Mouse (Mus musculus): ENCODE results near the gene Nosip. TPM values are rescaled to one million over a fixed set of nuclear protein-coding genes. Genes with fewer than 3 reads are reported as not detected.

The Nosip gene
- polyA plus RNA-seq, 1 experiment from 2014 or later = 65.9 TPM

GRCm38 (mm10) chr7:45052862-45053116, 9.4 kb upstream of the Nosip start, which contains the start of gene Prr12:
TSS of gene Prr12 (minus strand) at chr7:45052881.
- Histone ChIP-seq H3K9me3 (ENCODE audit: control insufficient read depth, low read length) (no peaks in the 10 kb centered on the region), H3K4me2 (ENCODE audit: low read length) (peak within 1 kb of the TSS; percentile 97), H3K9ac (replicated peaks; ENCODE audit: low read length) (peak within 1 kb of the TSS; percentile 87), H3K36me3 (ENCODE audit: control insufficient read depth, insufficient read depth, low read length) (peaks cover 26% of the 10 kb centered on the region), H3K4me1 (ENCODE audit: control insufficient read depth, insufficient read depth, low read length) (peaks cover 9% of the 10 kb centered on the region; the same call in 1 of the 2 replicates), H3K27ac (replicated peaks; ENCODE audit: low read depth, low read length) (peak within 1 kb of the TSS; percentile 97), H3K4me3 (replicated peaks; ENCODE audit: low read depth, low read length) (peak within 1 kb of the TSS; percentile 76), H3K27me3 (ENCODE audit: control insufficient read depth, insufficient read depth, low read length) (no peaks in the 10 kb centered on the region)
- ATAC-seq (ENCODE audit: low FRiP score, low TSS enrichment) = no peak
- WGBS = under 1% methylated on average over 16 of the region's 18 CpGs
- DNase-seq = peak; percentile 83

GRCm38 (mm10) chr7:45053117-45053930, 8.9 kb upstream of the Nosip start:
- H3K4me1 ChIP-seq (ENCODE audit: control insufficient read depth, insufficient read depth, low read length) = peaks cover 9% of the 10 kb centered on the region; the same call in 1 of the 2 replicates
- H3K4me2 ChIP-seq (ENCODE audit: low read length) = peak overlapping the region; percentile 97
- peak; percentile 89 for DNase-seq
- ATAC-seq (ENCODE audit: low FRiP score, low TSS enrichment) = peak; percentile 67
- H3K9ac ChIP-seq (replicated peaks; ENCODE audit: low read length) = peak overlapping the region; percentile 87
- peak overlapping the region; percentile 97 for H3K27ac ChIP-seq (replicated peaks; ENCODE audit: low read depth, low read length)
- peak overlapping the region; percentile 76 for H3K4me3 ChIP-seq (replicated peaks; ENCODE audit: low read depth, low read length)
- WGBS = under 1% methylated on average over 35 of the region's 59 CpGs
- no peaks in the 10 kb centered on the region for H3K9me3 ChIP-seq (ENCODE audit: control insufficient read depth, low read length)
- H3K36me3 ChIP-seq (ENCODE audit: control insufficient read depth, insufficient read depth, low read length) = peaks cover 21% of the 10 kb centered on the region
- no peaks in the 10 kb centered on the region for H3K27me3 ChIP-seq (ENCODE audit: control insufficient read depth, insufficient read depth, low read length)

GRCm38 (mm10) chr7:45053931-45054510, 8.2 kb upstream of the Nosip start:
- WGBS = under 1% methylated on average over 33 of the region's 33 CpGs

GRCm38 (mm10) chr7:45056329-45056971, 5.8 kb upstream of the Nosip start:
- Histone ChIP-seq H3K9ac (replicated peaks; ENCODE audit: low read length) (no peak overlapping the region), H3K4me3 (replicated peaks; ENCODE audit: low read depth, low read length) (no peak overlapping the region), H3K27ac (replicated peaks; ENCODE audit: low read depth, low read length) (no peak overlapping the region), H3K27me3 (ENCODE audit: control insufficient read depth, insufficient read depth, low read length) (no peaks in the 10 kb centered on the region), H3K4me2 (ENCODE audit: low read length) (no peak overlapping the region), H3K9me3 (ENCODE audit: control insufficient read depth, low read length) (no peaks in the 10 kb centered on the region), H3K36me3 (ENCODE audit: control insufficient read depth, insufficient read depth, low read length) (no peaks in the 10 kb centered on the region), H3K4me1 (ENCODE audit: control insufficient read depth, insufficient read depth, low read length) (peaks cover 28% of the 10 kb centered on the region)
- DNase-seq (no peak), ATAC-seq (ENCODE audit: low FRiP score, low TSS enrichment) (no peak)
- 65% methylated on average over 14 of the region's 14 CpGs for WGBS

More at GRCm38 (mm10) chr7:45053931-45054510, 8.2 kb upstream of the Nosip start:
- Histone ChIP-seq H3K9ac (replicated peaks; ENCODE audit: low read length) (peak overlapping the region; percentile 87), H3K27me3 (ENCODE audit: control insufficient read depth, insufficient read depth, low read length) (no peaks in the 10 kb centered on the region), H3K9me3 (ENCODE audit: control insufficient read depth, low read length) (no peaks in the 10 kb centered on the region), H3K36me3 (ENCODE audit: control insufficient read depth, insufficient read depth, low read length) (peaks cover 14% of the 10 kb centered on the region), H3K4me1 (ENCODE audit: control insufficient read depth, insufficient read depth, low read length) (peaks cover 15% of the 10 kb centered on the region), H3K4me2 (ENCODE audit: low read length) (peak overlapping the region; percentile 97), H3K27ac (replicated peaks; ENCODE audit: low read depth, low read length) (peak overlapping the region; percentile 97), H3K4me3 (replicated peaks; ENCODE audit: low read depth, low read length) (peak overlapping the region; percentile 76)
- DNase-seq (peak; percentile 91), ATAC-seq (ENCODE audit: low FRiP score, low TSS enrichment) (peak; percentile 88)

- no peak overlapping the region for H3K27ac ChIP-seq (replicated peaks; ENCODE audit: low read depth, low read length)
- no peak overlapping the region for H3K9ac ChIP-seq (replicated peaks; ENCODE audit: low read length)
- H3K36me3 ChIP-seq (ENCODE audit: control insufficient read depth, insufficient read depth, low read length) = no peaks in the 10 kb centered on the region
- no peaks in the 10 kb centered on the region for H3K9me3 ChIP-seq (ENCODE audit: control insufficient read depth, low read length)
- H3K4me1 ChIP-seq (ENCODE audit: control insufficient read depth, insufficient read depth, low read length) = peaks cover 33% of the 10 kb centered on the region
- H3K4me3 ChIP-seq (replicated peaks; ENCODE audit: low read depth, low read length) = no peak overlapping the region
- DNase-seq = no peak
- no peaks in the 10 kb centered on the region for H3K27me3 ChIP-seq (ENCODE audit: control insufficient read depth, insufficient read depth, low read length)
- ATAC-seq (ENCODE audit: low FRiP score, low TSS enrichment) = no peak
- no peak overlapping the region for H3K4me2 ChIP-seq (ENCODE audit: low read length)
These were observed 5.3 kb upstream of the Nosip start for GRCm38 (mm10) chr7:45056972-45057348.

GRCm38 (mm10) chr7:45058607-45059571, 3.3 kb upstream of the Nosip start:
- ATAC-seq (ENCODE audit: low FRiP score, low TSS enrichment) (peak; percentile 22; the same call in 1 of the 2 replicates), DNase-seq (peak; percentile 77)
- Histone ChIP-seq H3K9me3 (ENCODE audit: control insufficient read depth, low read length) (no peaks in the 10 kb centered on the region), H3K9ac (replicated peaks; ENCODE audit: low read length) (peak overlapping the region; percentile 21; the same call in 1 of the 2 replicates), H3K4me3 (replicated peaks; ENCODE audit: low read depth, low read length) (no peak overlapping the region), H3K36me3 (ENCODE audit: control insufficient read depth, insufficient read depth, low read length) (no peaks in the 10 kb centered on the region), H3K4me1 (ENCODE audit: control insufficient read depth, insufficient read depth, low read length) (peaks cover 30% of the 10 kb centered on the region), H3K27ac (replicated peaks; ENCODE audit: low read depth, low read length) (peak overlapping the region; percentile 82), H3K27me3 (ENCODE audit: control insufficient read depth, insufficient read depth, low read length) (no peaks in the 10 kb centered on the region), H3K4me2 (ENCODE audit: low read length) (peak overlapping the region; percentile 5; the same call in 1 of the 2 replicates)
- WGBS = 78% methylated on average over 10 of the region's 10 CpGs

GRCm38 (mm10) chr7:45060632-45061122, 1.6 kb upstream of the Nosip start:
- Histone ChIP-seq H3K4me2 (ENCODE audit: low read length) (no peak overlapping the region), H3K9me3 (ENCODE audit: control insufficient read depth, low read length) (no peaks in the 10 kb centered on the region), H3K27me3 (ENCODE audit: control insufficient read depth, insufficient read depth, low read length) (no peaks in the 10 kb centered on the region), H3K4me1 (ENCODE audit: control insufficient read depth, insufficient read depth, low read length) (peaks cover 25% of the 10 kb centered on the region), H3K4me3 (replicated peaks; ENCODE audit: low read depth, low read length) (no peak overlapping the region), H3K36me3 (ENCODE audit: control insufficient read depth, insufficient read depth, low read length) (no peaks in the 10 kb centered on the region), H3K27ac (replicated peaks; ENCODE audit: low read depth, low read length) (no peak overlapping the region), H3K9ac (replicated peaks; ENCODE audit: low read length) (no peak overlapping the region)
- 90% methylated on average over 6 of the region's 6 CpGs for WGBS
- DNase-seq = no peak
- no peak for ATAC-seq (ENCODE audit: low FRiP score, low TSS enrichment)
